Mouse (Mus musculus): ENCODE data around the gene Odam. TPM values are rescaled to one million over a fixed set of nuclear protein-coding genes. Genes with fewer than 3 reads are reported as not detected.

The Odam gene
- not detected in 2 replicates for polyA plus RNA-seq (2014; fragmentation: Nextera tagmentation; extraction: Ambion mirVana)

DNA sequence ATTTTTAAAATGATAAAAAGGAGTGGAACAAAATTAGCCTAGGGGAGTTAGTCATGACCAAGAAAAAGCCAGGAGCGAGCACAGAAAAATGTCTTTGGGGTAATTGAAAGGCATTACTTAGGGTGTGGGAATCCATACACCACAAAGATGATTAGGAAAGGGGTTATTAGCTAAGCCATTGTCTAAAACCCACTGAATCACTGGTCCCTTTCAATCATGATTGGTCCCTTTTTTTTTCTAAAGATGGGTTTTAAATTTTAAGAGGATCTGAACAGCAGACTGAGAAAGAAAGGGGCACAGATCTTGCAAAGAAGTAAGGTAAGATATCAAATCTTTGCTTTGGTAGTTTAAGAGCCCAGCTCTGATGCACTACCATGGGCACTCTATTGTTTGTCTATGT is at the start of gene Odam:
Gene Odam (plus strand): TSS at position 301 of the 400 bp plus-strand sequence.
- WGBS (ENCODE audit: insufficient replicate concordance) = 77% methylated on average over 1 of the region's 1 CpGs
- ATAC-seq (replicated peaks; ENCODE audit: insufficient number of reproducible peaks, low FRiP score, low TSS enrichment) = no peak
- H3K4me1 ChIP-seq (ENCODE audit: control insufficient read depth, insufficient read depth, low read length) = no peaks in the 10 kb centered on the region

DNA sequence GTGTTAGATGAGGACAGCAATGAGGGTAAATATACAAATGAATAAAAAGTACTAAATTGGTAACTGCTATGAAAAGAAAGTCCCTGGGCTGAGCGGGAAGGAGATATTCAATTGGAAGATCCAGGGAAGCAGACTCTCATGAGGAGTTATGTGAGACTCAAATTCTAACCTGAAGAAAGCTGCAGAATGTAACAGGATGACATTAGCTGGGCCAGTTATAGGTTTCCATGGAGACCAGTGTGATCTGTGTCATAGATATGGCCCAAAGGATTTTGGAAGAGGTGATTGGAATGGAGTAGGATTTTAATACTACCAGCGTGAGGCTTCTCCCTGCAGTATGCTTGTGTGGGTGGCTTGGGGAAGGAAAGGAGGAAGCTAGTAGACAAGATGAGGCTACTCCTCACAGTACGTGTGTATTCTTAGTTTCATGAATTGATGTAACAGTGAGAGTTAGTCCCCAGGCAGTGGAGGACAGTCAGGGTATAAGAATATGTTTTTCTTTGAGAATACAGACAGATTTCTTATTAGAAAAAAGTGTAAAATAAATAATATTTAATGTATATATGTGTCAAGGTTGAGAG is 29.6 kb upstream of the Odam start:
- H3K4me2 ChIP-seq = no peak overlapping the region
- H3K27ac ChIP-seq (ENCODE audit: low read depth, low read length) = no peak overlapping the region
- H3K9ac ChIP-seq (ENCODE audit: low read depth, low read length) = no peak overlapping the region
- H3K27me3 ChIP-seq (ENCODE audit: control insufficient read depth, insufficient read depth, low read length) = no peaks in the 10 kb centered on the region
- H3K36me3 ChIP-seq (ENCODE audit: control insufficient read depth, insufficient read depth, low read length) = no peaks in the 10 kb centered on the region
- no peaks in the 10 kb centered on the region for H3K9me3 ChIP-seq (replicated peaks; ENCODE audit: control insufficient read depth, low read length)
- no peaks in the 10 kb centered on the region for H3K4me1 ChIP-seq (ENCODE audit: control insufficient read depth, insufficient read depth, low read length)
- no peak overlapping the region for H3K4me3 ChIP-seq (ENCODE audit: low read depth, low read length)
- ATAC-seq (replicated peaks; ENCODE audit: insufficient number of reproducible peaks, low FRiP score, low TSS enrichment) = no peak
- WGBS (ENCODE audit: insufficient replicate concordance) = 72% methylated on average over 3 of the region's 3 CpGs

More for the DNA sequence above, at the start of gene Odam:
- no peaks in the 10 kb centered on the region for H3K36me3 ChIP-seq (ENCODE audit: control insufficient read depth, insufficient read depth, low read length)
- H3K9ac ChIP-seq (ENCODE audit: low read depth, low read length) = no peak within 1 kb of the TSS
- H3K9me3 ChIP-seq (replicated peaks; ENCODE audit: control insufficient read depth, low read length) = no peaks in the 10 kb centered on the region
- H3K27me3 ChIP-seq (ENCODE audit: control insufficient read depth, insufficient read depth, low read length) = no peaks in the 10 kb centered on the region
- H3K4me3 ChIP-seq (ENCODE audit: low read depth, low read length) = no peak within 1 kb of the TSS
- no peak within 1 kb of the TSS for H3K27ac ChIP-seq (ENCODE audit: low read depth, low read length)
- H3K4me2 ChIP-seq = no peak within 1 kb of the TSS

DNA sequence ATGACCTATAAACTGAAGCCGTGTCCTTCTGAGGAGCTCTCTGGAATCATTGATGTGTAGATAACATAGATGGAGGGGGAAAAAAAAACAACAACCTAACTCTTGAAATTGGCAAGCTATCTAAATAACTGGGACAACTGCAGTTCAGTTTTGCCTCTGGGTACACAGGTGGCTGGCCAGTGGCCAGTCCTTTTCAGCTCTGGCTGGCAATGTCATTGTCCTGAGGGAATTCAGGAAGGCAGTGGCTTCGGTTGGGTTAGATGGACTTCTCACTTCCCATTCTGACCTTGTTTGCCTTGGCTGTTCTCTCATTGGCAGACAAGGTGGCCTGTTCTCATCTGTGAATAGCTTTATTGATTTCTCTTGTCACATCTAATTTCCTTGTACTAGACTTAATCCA is 14.7 kb upstream of the Odam start:
- H3K27ac ChIP-seq (ENCODE audit: low read depth, low read length) = no peak overlapping the region
- H3K4me1 ChIP-seq (ENCODE audit: control insufficient read depth, insufficient read depth, low read length) = no peaks in the 10 kb centered on the region
- no peak overlapping the region for H3K4me2 ChIP-seq
- H3K9ac ChIP-seq (ENCODE audit: low read depth, low read length) = no peak overlapping the region
- 67% methylated on average over 2 of the region's 2 CpGs for WGBS (ENCODE audit: insufficient replicate concordance)
- no peaks in the 10 kb centered on the region for H3K27me3 ChIP-seq (ENCODE audit: control insufficient read depth, insufficient read depth, low read length)
- H3K4me3 ChIP-seq (ENCODE audit: low read depth, low read length) = no peak overlapping the region
- ATAC-seq (replicated peaks; ENCODE audit: insufficient number of reproducible peaks, low FRiP score, low TSS enrichment) = no peak
- no peaks in the 10 kb centered on the region for H3K36me3 ChIP-seq (ENCODE audit: control insufficient read depth, insufficient read depth, low read length)
- H3K9me3 ChIP-seq (replicated peaks; ENCODE audit: control insufficient read depth, low read length) = no peaks in the 10 kb centered on the region

DNA sequence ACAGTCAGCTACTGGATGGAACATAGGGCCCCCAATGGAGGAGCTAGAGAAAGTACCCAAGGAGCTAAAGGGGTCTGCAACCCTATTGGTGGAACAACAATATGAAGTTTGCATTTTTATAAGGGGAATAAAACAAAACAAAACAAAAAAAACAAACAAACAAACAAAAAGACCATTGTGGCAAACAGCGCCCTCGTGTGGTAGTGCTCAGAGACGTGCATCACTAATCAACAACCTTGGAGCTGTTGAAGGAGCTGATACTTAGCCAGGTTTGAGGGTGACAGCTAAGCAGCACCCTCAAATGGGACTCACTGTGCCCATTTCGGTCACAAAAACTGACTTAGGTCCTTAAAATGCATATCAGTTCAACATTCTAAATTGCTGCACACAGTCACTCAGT is 13.4 kb upstream of the Odam start:
- no peak for ATAC-seq (replicated peaks; ENCODE audit: insufficient number of reproducible peaks, low FRiP score, low TSS enrichment)

DNA sequence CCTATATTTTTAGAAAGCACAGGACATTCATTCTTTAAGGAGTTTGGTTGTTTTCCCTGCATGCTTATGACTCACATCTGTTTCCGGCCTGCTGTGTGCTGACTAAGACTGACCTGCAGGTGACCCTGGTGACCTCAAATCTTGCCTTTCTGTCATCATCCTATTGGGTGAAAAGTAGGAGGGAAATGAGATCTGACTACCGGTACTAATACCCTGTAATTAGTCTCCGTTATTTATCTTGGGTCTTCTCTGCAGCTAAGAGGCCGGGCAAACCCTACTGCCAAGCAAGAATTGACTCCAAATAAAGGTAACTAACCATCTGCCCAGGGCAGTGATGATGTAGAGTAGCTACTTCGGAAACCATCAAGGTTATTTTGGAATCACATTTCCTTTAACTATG is 40.5 kb downstream of the Odam start, which contains the start of gene Csn3:
Gene Csn3 (plus strand): TSS at position 208 of the 400 bp plus-strand sequence.
- no peaks in the 10 kb centered on the region for H3K9me3 ChIP-seq (replicated peaks; ENCODE audit: control insufficient read depth, low read length)
- no peak for ATAC-seq (replicated peaks; ENCODE audit: insufficient number of reproducible peaks, low FRiP score, low TSS enrichment)
- H3K27me3 ChIP-seq (ENCODE audit: control insufficient read depth, insufficient read depth, low read length) = no peaks in the 10 kb centered on the region
- WGBS (ENCODE audit: insufficient replicate concordance) = 41% methylated on average over 5 of the region's 5 CpGs
- H3K4me2 ChIP-seq = no peak within 1 kb of the TSS
- H3K27ac ChIP-seq (ENCODE audit: low read depth, low read length) = no peak within 1 kb of the TSS
- H3K9ac ChIP-seq (ENCODE audit: low read depth, low read length) = no peak within 1 kb of the TSS
- no peaks in the 10 kb centered on the region for H3K36me3 ChIP-seq (ENCODE audit: control insufficient read depth, insufficient read depth, low read length)
- no peaks in the 10 kb centered on the region for H3K4me1 ChIP-seq (ENCODE audit: control insufficient read depth, insufficient read depth, low read length)
- no peak within 1 kb of the TSS for H3K4me3 ChIP-seq (ENCODE audit: low read depth, low read length)

More for the DNA sequence above, 13.4 kb upstream of the Odam start:
- Histone ChIP-seq H3K27ac (ENCODE audit: low read depth, low read length) (no peak overlapping the region), H3K27me3 (ENCODE audit: control insufficient read depth, insufficient read depth, low read length) (no peaks in the 10 kb centered on the region), H3K36me3 (ENCODE audit: control insufficient read depth, insufficient read depth, low read length) (no peaks in the 10 kb centered on the region), H3K4me2 (no peak overlapping the region), H3K9me3 (replicated peaks; ENCODE audit: control insufficient read depth, low read length) (no peaks in the 10 kb centered on the region), H3K4me3 (ENCODE audit: low read depth, low read length) (no peak overlapping the region), H3K4me1 (ENCODE audit: control insufficient read depth, insufficient read depth, low read length) (no peaks in the 10 kb centered on the region), H3K9ac (ENCODE audit: low read depth, low read length) (no peak overlapping the region)
- 31% methylated on average over 4 of the region's 4 CpGs for WGBS (ENCODE audit: insufficient replicate concordance)

DNA sequence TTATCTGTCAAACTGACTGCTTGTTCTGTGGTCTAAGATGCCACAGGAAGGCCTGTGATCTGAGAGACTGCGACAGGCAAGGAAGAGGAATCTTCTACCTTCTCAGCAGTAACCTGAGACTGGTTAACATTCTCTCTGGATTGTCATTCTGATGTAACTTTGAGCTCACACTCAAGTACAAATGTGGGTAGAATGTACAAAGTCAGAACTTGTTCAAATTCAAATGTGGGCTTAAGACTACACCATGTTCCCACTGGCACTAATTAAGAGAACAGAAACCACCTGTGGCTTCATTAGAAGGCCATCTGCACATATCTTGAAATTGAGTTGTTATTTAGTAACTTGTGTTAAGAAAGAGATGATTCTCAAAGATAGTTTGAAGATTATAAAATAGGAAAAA is 46.8 kb downstream of the Odam start:
- no peaks in the 10 kb centered on the region for H3K4me1 ChIP-seq (ENCODE audit: control insufficient read depth, insufficient read depth, low read length)
- no peak for ATAC-seq (replicated peaks; ENCODE audit: insufficient number of reproducible peaks, low FRiP score, low TSS enrichment)
- H3K4me3 ChIP-seq (ENCODE audit: low read depth, low read length) = no peak overlapping the region
- no peaks in the 10 kb centered on the region for H3K27me3 ChIP-seq (ENCODE audit: control insufficient read depth, insufficient read depth, low read length)
- no peak overlapping the region for H3K9ac ChIP-seq (ENCODE audit: low read depth, low read length)
- no peaks in the 10 kb centered on the region for H3K9me3 ChIP-seq (replicated peaks; ENCODE audit: control insufficient read depth, low read length)
- H3K4me2 ChIP-seq = no peak overlapping the region
- no peaks in the 10 kb centered on the region for H3K36me3 ChIP-seq (ENCODE audit: control insufficient read depth, insufficient read depth, low read length)
- WGBS (ENCODE audit: insufficient replicate concordance) = 60% methylated on average over 1 of the region's 1 CpGs
- H3K27ac ChIP-seq (ENCODE audit: low read depth, low read length) = no peak overlapping the region

DNA sequence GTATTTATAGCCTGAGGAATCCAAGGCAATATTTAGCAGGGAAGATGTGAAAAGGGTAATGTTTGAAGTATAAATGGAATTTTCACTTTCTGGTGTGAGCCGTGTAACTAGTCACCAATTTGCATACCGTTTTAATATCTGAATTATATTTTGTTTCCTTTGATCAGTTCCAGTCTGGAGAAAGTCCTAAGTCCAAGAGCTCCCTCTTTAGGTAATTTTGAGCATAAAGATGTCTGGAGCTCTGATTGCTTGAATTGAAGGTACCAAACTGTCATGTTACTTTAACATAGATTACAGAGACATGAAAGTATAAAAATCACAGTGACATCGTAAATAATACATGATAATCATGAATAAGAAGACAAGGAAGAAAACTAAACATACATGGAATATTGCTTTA is 55.9 kb downstream of the Odam start:
- Histone ChIP-seq H3K4me1 (ENCODE audit: control insufficient read depth, insufficient read depth, low read length) (no peaks in the 10 kb centered on the region), H3K36me3 (ENCODE audit: control insufficient read depth, insufficient read depth, low read length) (no peaks in the 10 kb centered on the region), H3K4me2 (no peak overlapping the region), H3K4me3 (ENCODE audit: low read depth, low read length) (no peak overlapping the region), H3K27ac (ENCODE audit: low read depth, low read length) (no peak overlapping the region), H3K9ac (ENCODE audit: low read depth, low read length) (no peak overlapping the region), H3K9me3 (replicated peaks; ENCODE audit: control insufficient read depth, low read length) (no peaks in the 10 kb centered on the region), H3K27me3 (ENCODE audit: control insufficient read depth, insufficient read depth, low read length) (no peaks in the 10 kb centered on the region)
- no peak for ATAC-seq (replicated peaks; ENCODE audit: insufficient number of reproducible peaks, low FRiP score, low TSS enrichment)
- WGBS (ENCODE audit: insufficient replicate concordance) = 42% methylated on average over 3 of the region's 3 CpGs

DNA sequence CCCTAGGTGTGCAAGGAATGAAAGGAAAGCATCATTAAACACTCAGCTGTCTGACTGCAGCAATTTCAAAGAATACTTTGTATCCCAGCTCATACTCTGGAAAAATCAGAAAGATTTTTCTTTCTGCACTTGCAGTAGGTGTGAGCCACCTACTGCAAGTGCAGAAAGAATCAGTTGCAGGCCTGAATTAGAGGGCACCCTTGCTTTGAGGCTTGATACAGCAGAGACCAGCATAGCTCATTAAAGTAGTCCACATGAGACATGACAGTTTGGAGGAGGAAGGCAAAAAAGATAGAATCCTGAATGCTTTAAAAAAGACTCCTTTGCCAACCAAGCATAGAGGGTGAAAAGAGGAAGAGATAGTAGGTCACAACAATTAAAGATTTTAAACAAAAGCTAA is 57.7 kb downstream of the Odam start:
- H3K36me3 ChIP-seq (ENCODE audit: control insufficient read depth, insufficient read depth, low read length) = no peaks in the 10 kb centered on the region
- no peaks in the 10 kb centered on the region for H3K9me3 ChIP-seq (replicated peaks; ENCODE audit: control insufficient read depth, low read length)
- no peaks in the 10 kb centered on the region for H3K27me3 ChIP-seq (ENCODE audit: control insufficient read depth, insufficient read depth, low read length)
- no peak overlapping the region for H3K4me2 ChIP-seq
- no peak overlapping the region for H3K4me3 ChIP-seq (ENCODE audit: low read depth, low read length)
- ATAC-seq (replicated peaks; ENCODE audit: insufficient number of reproducible peaks, low FRiP score, low TSS enrichment) = no peak
- no peaks in the 10 kb centered on the region for H3K4me1 ChIP-seq (ENCODE audit: control insufficient read depth, insufficient read depth, low read length)
- no peak overlapping the region for H3K27ac ChIP-seq (ENCODE audit: low read depth, low read length)
- no peak overlapping the region for H3K9ac ChIP-seq (ENCODE audit: low read depth, low read length)
